Mouse (Mus musculus) embryonic facial prominence, embryonic 11.5 days (tissue): Measurements from ENCODE around the gene Gm10100. TPM values are rescaled to one million over a fixed set of nuclear protein-coding genes. Genes with fewer than 3 reads are reported as not detected.
"Not testable (repeated sequence)": the region's sequence is repeated elsewhere in the genome, so short reads cannot be mapped to it uniquely, and the experiment has no call there.

ENCODE experiments used
- ATAC-seq: fragments of 200-750 bp; cut with Nextera tagmentation; replicated peaks from 2 replicates; pipeline ENCODE4 v1.8.0; 2017; ENCODE audit warnings: low read depth; ENCODE audit not compliant: insufficient number of reproducible peaks, low FRiP score, low TSS enrichment
- DNase-seq: peaks from one replicate; pipeline ENCODE4 v3.0.0-alpha.2; 2015; ENCODE audit warnings: low spot score
- H3K27ac ChIP-seq: fragments of 300-500 bp; sonication (generic); replicated peaks from 2 replicates; pipeline ENCODE4 v1.5.1; 2014; ENCODE audit warnings: mild to moderate bottlenecking, low read depth, low read length, control low read depth
- H3K27me3 ChIP-seq: fragments of 300-500 bp; sonication (generic); 2 replicates; pipeline ENCODE4 v1.6.1; 2014; ENCODE audit warnings: mild to moderate bottlenecking, low read length, moderate library complexity, mixed read lengths; ENCODE audit not compliant: control insufficient read depth, insufficient read depth
- H3K36me3 ChIP-seq: fragments of 300-500 bp; sonication (generic); replicated peaks from 2 replicates; pipeline ENCODE4 v1.6.1; 2014; ENCODE audit warnings: low read depth, mild to moderate bottlenecking, low read length, moderate library complexity, mixed read lengths; ENCODE audit not compliant: control insufficient read depth, insufficient read depth
- H3K4me1 ChIP-seq: fragments of 300-500 bp; sonication (generic); 2 replicates; pipeline ENCODE4 v1.6.1; 2014; ENCODE audit warnings: low read length, mixed read lengths; ENCODE audit not compliant: control insufficient read depth, insufficient read depth
- H3K4me2 ChIP-seq: fragments of 300-500 bp; sonication (generic); 2 replicates; pipeline ENCODE4 v1.6.1; 2014; ENCODE audit warnings: low read depth, mild to moderate bottlenecking, control low read depth, low read length, moderate library complexity
- H3K4me3 ChIP-seq: fragments of 300-500 bp; sonication (generic); 2 replicates; pipeline ENCODE4 v1.5.1; 2014; ENCODE audit warnings: low read depth, low read length, control low read depth
- H3K9ac ChIP-seq: fragments of 300-500 bp; sonication (generic); replicated peaks from 2 replicates; pipeline ENCODE4 v1.6.1; 2014; ENCODE audit warnings: mild to moderate bottlenecking, control low read depth, low read length
- H3K9me3 ChIP-seq: fragments of 300-500 bp; sonication (generic); replicated peaks from 2 replicates; pipeline ENCODE4 v1.6.1; 2016; ENCODE audit warnings: mild to moderate bottlenecking, low read length, inconsistent platforms, mixed read lengths; ENCODE audit not compliant: control insufficient read depth
- WGBS: fragments of 180-500 bp; shearing (Covaris S2); extraction: QIAGEN DNeasy Blood & Tissue Kit; methylation state at CpG from one replicate; pipeline ENCODE4 v1.1.7; 2014; 5-methylcytosine and 5-hydroxymethylcytosine counted together
- polyA plus RNA-seq: library from polyadenylated mRNA; unstranded; fragments of >200 nt; fragmentation: Nextera tagmentation; extraction: Ambion mirVana; gene quantifications from 2 replicates; pipeline ENCODE4 v1.2.1, GENCODE M21; 2014

Gm10100 gene
- polyA plus RNA-seq, 1 experiment from 2014 or later = not detected

DNA sequence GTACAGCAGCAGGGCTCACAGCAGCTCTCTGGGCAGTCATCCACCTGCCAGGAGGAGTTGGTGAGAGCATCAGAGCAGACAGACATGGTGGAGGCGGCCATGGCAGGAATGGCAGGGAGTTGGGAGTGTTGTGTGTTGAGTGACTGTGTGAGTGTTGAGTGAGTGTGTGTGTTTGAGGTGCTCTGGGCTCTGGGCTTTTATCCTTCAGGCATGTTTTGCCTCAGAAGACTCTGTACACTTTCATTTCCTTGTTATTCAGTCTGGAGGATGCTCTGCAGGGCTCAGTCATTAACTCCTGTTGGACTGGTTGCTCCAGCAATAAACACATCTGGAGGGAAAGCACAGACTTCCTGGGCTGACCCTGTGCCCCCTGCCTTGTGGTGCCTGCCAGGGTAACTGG, 33.3 kb downstream of the Gm10100 start, which contains the start of gene Gm3233:
Gene Gm3233, minus strand, starts transcription at position 101 of the 400 bp plus-strand sequence.
- H3K4me2 ChIP-seq, H3K9me3 ChIP-seq, H3K9ac ChIP-seq, H3K27ac ChIP-seq, H3K36me3 ChIP-seq, ATAC-seq, H3K4me3 ChIP-seq, H3K27me3 ChIP-seq, DNase-seq, H3K4me1 ChIP-seq: not testable (repeated sequence)
- no CpG with 5 or more reads among the region's 1 CpGs for WGBS

DNA sequence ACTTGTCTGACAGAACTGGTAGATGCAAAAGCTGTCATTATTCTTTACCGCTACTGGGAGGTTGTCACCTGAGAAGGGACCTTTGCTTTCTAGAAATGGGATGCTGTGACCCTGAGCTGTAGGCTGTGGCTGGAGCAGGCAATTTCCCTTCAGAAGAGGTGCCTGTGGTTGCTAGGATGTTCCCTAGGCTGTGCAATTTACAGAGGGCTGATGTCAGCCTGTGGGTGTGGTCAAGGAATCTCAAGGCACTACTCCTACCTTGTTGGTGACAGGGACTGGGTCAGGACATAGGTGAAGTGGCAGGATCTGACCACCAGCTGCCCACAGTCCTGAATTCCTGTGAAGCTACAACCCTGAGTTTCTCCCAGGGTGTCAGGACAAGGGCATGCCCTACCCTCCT, 43.4 kb downstream of the Gm10100 start:
- no peak for ATAC-seq
- WGBS = 89% methylated on average over 1 of the region's 1 CpGs
- DNase-seq = no peak
- Histone ChIP-seq H3K27me3 (no peaks in the 10 kb centered on the region), H3K4me1 (no peaks in the 10 kb centered on the region), H3K4me2 (no peak overlapping the region), H3K4me3 (no peak overlapping the region), H3K9ac (no peak overlapping the region), H3K9me3 (no peaks in the 10 kb centered on the region), H3K36me3 (no peaks in the 10 kb centered on the region), H3K27ac (no peak overlapping the region)

DNA sequence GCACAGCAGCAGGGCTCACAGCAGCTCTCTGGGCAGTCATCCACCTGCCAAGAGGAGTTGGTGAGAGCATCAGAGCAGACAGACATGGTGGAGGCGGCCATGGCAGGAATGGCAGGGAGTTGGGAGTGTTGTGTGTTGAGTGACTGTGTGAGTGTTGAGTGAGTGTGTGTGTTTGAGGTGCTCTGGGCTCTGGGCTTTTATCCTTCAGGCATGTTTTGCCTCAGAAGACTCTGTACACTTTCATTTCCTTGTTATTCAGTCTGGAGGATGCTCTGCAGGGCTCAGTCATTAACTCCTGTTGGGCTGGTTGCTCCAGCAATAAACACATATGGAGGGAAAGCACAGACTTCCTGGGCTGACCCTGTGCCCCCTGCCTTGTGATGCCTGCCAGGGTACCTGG, 44.9 kb downstream of the Gm10100 start, which contains the start of gene Gm3238:
Gene Gm3238, minus strand, starts transcription at position 101 of the 400 bp plus-strand sequence.
- H3K36me3 ChIP-seq, H3K4me2 ChIP-seq, H3K9me3 ChIP-seq, H3K4me3 ChIP-seq, H3K27ac ChIP-seq, H3K9ac ChIP-seq, H3K4me1 ChIP-seq, DNase-seq, ATAC-seq, H3K27me3 ChIP-seq: not testable (repeated sequence)
- WGBS = 71% methylated on average over 1 of the region's 1 CpGs

DNA sequence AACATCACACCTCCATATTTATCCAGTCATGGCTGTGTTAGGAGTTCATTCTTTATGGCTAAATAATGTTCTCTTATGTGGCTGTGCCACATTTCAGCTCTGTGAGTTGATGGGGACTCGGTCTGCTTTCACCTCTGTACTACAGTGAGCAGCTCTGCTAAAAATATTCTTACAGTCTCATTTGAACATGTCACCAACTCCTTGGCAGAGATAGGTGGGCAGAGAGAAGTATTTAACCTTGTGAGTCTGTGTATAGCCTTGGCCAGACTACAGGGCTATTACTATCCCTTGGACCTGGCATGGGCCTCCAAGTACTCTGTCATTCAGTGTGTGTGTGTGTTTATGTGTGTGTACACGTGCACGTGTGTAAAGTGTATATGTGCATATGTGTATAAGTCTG, 45.9 kb downstream of the Gm10100 start:
- H3K4me3 ChIP-seq, H3K36me3 ChIP-seq: not testable (repeated sequence)
- WGBS = 75% methylated on average over 1 of the region's 3 CpGs

More for the DNA sequence above, 45.9 kb downstream of the Gm10100 start:
- ATAC-seq, H3K4me1 ChIP-seq, H3K27me3 ChIP-seq, DNase-seq, H3K9me3 ChIP-seq, H3K27ac ChIP-seq, H3K4me2 ChIP-seq, H3K9ac ChIP-seq: not testable (repeated sequence)

Other genes starting within 250 kb of the Gm10100 start
- gene Fam207a, start 210.7 kb upstream of the Gm10100 start, polyA plus RNA-seq = 40.6 and 42.3 TPM in 2 replicates
- 1.3 and 1.4 TPM in 2 replicates for gene Itgb2, start 196.2 kb upstream of the Gm10100 start, polyA plus RNA-seq
- 89.2 and 95.6 TPM in 2 replicates for gene Pttg1ip, start 144.8 kb upstream of the Gm10100 start, polyA plus RNA-seq
- gene Sumo3, start 120.4 kb upstream of the Gm10100 start, polyA plus RNA-seq = 382 and 410 TPM in 2 replicates
- gene Gm49325, start 120.3 kb upstream of the Gm10100 start, polyA plus RNA-seq = 1.6 TPM in 1 of 2 replicates, not detected in the other
- 41.2 and 44.1 TPM in 2 replicates for gene Ube2g2, start 104.2 kb upstream of the Gm10100 start, polyA plus RNA-seq
- gene Tspear, start 39.9 kb upstream of the Gm10100 start, polyA plus RNA-seq = 0.39 and 0.64 TPM in 2 replicates
- not detected in 2 replicates for gene Gm19402, start 35.7 kb upstream of the Gm10100 start, polyA plus RNA-seq
- gene Gm9508, start 29.3 kb upstream of the Gm10100 start, polyA plus RNA-seq = not detected in 2 replicates
- not detected in 2 replicates for gene Gm10272, start 19.9 kb upstream of the Gm10100 start, polyA plus RNA-seq
- gene Gm10024, start 15.0 kb upstream of the Gm10100 start, polyA plus RNA-seq = not detected in 2 replicates
- gene Gm10142, start 10.7 kb upstream of the Gm10100 start, polyA plus RNA-seq = not detected in 2 replicates
- not detected in 2 replicates for gene Krtap12-1, start 5.9 kb upstream of the Gm10100 start, polyA plus RNA-seq
- gene Gm18596, start 16.2 kb downstream of the Gm10100 start, polyA plus RNA-seq = not detected in 2 replicates
- not detected in 2 replicates for gene Gm9736, start 24.9 kb downstream of the Gm10100 start, polyA plus RNA-seq
- gene Gm3233, start 33.2 kb downstream of the Gm10100 start, polyA plus RNA-seq = not detected in 2 replicates
- gene Gm3238, start 44.8 kb downstream of the Gm10100 start, polyA plus RNA-seq = not detected in 2 replicates
- gene Gm7138, start 50.5 kb downstream of the Gm10100 start, polyA plus RNA-seq = not detected in 2 replicates
- gene Gm3250, start 56.1 kb downstream of the Gm10100 start, polyA plus RNA-seq = not detected in 2 replicates
- gene Gm7137, start 61.7 kb downstream of the Gm10100 start, polyA plus RNA-seq = not detected in 2 replicates
- not detected in 2 replicates for gene Gm9639, start 68.6 kb downstream of the Gm10100 start, polyA plus RNA-seq
- not detected in 2 replicates for gene Gm19668, start 72.6 kb downstream of the Gm10100 start, polyA plus RNA-seq
- not detected in 2 replicates for gene Gm9507, start 85.4 kb downstream of the Gm10100 start, polyA plus RNA-seq
- not detected in 2 replicates for gene Gm2696, start 88.2 kb downstream of the Gm10100 start, polyA plus RNA-seq
- gene Krtap10-4, start 100.6 kb downstream of the Gm10100 start, polyA plus RNA-seq = not detected in 2 replicates
- not detected in 2 replicates for gene Krtap10-10, start 109.5 kb downstream of the Gm10100 start, polyA plus RNA-seq
- not detected in 2 replicates for gene Gm36176, start 120.3 kb downstream of the Gm10100 start, polyA plus RNA-seq
- gene Gm10318, start 126.4 kb downstream of the Gm10100 start, polyA plus RNA-seq = not detected in 2 replicates
- not detected in 2 replicates for gene Gm3285, start 135.5 kb downstream of the Gm10100 start, polyA plus RNA-seq
- 2.2 and 2.5 TPM in 2 replicates for gene Lrrc3, start 176.1 kb downstream of the Gm10100 start, polyA plus RNA-seq
- gene Trpm2, start 244.1 kb downstream of the Gm10100 start, polyA plus RNA-seq = 0.43 and 0.86 TPM in 2 replicates